Mouse (Mus musculus): Measurements from ENCODE around the gene Tmem256. TPM values are rescaled to one million over a fixed set of nuclear protein-coding genes. Genes with fewer than 3 reads are reported as not detected.

Tmem256 gene
- polyA plus RNA-seq, 1 experiment from 2014 or later: 312 TPM

- Histone ChIP-seq H3K36me3 (ENCODE audit: control insufficient read depth, insufficient read depth, low read length) (no peaks in the 10 kb centered on the region), H3K9me3 (replicated peaks; ENCODE audit: control insufficient read depth, low read length, poor library complexity, severe bottlenecking) (no peaks in the 10 kb centered on the region), H3K27ac (ENCODE audit: low read length) (no peak overlapping the region), H3K9ac (ENCODE audit: low read depth, low read length) (no peak overlapping the region), H3K27me3 (ENCODE audit: control insufficient read depth, insufficient read depth, low read depth, low read length) (no peaks in the 10 kb centered on the region; the same call in 1 of the 2 replicates), H3K4me2 (ENCODE audit: low read length) (no peak overlapping the region), H3K4me1 (ENCODE audit: control insufficient read depth, insufficient read depth, low read length) (peaks cover 6% of the 10 kb centered on the region; the same call in 1 of the 2 replicates), H3K4me3 (ENCODE audit: low read depth, low read length) (no peak overlapping the region)
- WGBS: 82% methylated on average over 7 of the region's 7 CpGs
- no peak for ATAC-seq
Measured at GRCm38 (mm10) chr11:69876186-69876585, 37.9 kb downstream of the Tmem256 start.

GRCm38 (mm10) chr11:69876867-69877266, 38.6 kb downstream of the Tmem256 start:
- ATAC-seq: no peak
- H3K4me1 ChIP-seq (ENCODE audit: control insufficient read depth, insufficient read depth, low read length): peaks cover 12% of the 10 kb centered on the region; the same call in 1 of the 2 replicates
- no peak overlapping the region for H3K27ac ChIP-seq (ENCODE audit: low read length)
- H3K4me2 ChIP-seq (ENCODE audit: low read length): peak overlapping the region; percentile 21; the same call in 1 of the 2 replicates
- H3K27me3 ChIP-seq (ENCODE audit: control insufficient read depth, insufficient read depth, low read depth, low read length): peaks cover 4% of the 10 kb centered on the region
- H3K9ac ChIP-seq (ENCODE audit: low read depth, low read length): no peak overlapping the region
- H3K4me3 ChIP-seq (ENCODE audit: low read depth, low read length): 0 out of 2 replicates have a peak overlapping the region, but pooled peaks have one; percentile 4
- H3K36me3 ChIP-seq (ENCODE audit: control insufficient read depth, insufficient read depth, low read length): no peaks in the 10 kb centered on the region
- 2% methylated on average over 12 of the region's 12 CpGs for WGBS
- no peaks in the 10 kb centered on the region for H3K9me3 ChIP-seq (replicated peaks; ENCODE audit: control insufficient read depth, low read length, poor library complexity, severe bottlenecking)

GRCm38 (mm10) chr11:69877878-69878277, 39.6 kb downstream of the Tmem256 start, which contains the start of gene Tmem95:
Gene Tmem95, minus strand, starts transcription at chr11:69878018.
- WGBS: 91% methylated on average over 11 of the region's 11 CpGs
- Histone ChIP-seq H3K4me2 (ENCODE audit: low read length) (peak within 1 kb of the TSS; percentile 21; the same call in 1 of the 2 replicates), H3K9ac (ENCODE audit: low read depth, low read length) (no peak within 1 kb of the TSS), H3K4me1 (ENCODE audit: control insufficient read depth, insufficient read depth, low read length) (peaks cover 12% of the 10 kb centered on the region; the same call in 1 of the 2 replicates), H3K36me3 (ENCODE audit: control insufficient read depth, insufficient read depth, low read length) (no peaks in the 10 kb centered on the region), H3K27ac (ENCODE audit: low read length) (no peak within 1 kb of the TSS), H3K27me3 (ENCODE audit: control insufficient read depth, insufficient read depth, low read depth, low read length) (peaks cover 4% of the 10 kb centered on the region), H3K9me3 (replicated peaks; ENCODE audit: control insufficient read depth, low read length, poor library complexity, severe bottlenecking) (no peaks in the 10 kb centered on the region), H3K4me3 (ENCODE audit: low read depth, low read length) (0 out of 2 replicates have a peak within 1 kb of the TSS, but pooled peaks have one; percentile 4)
- no peak for ATAC-seq

- ATAC-seq: no peak
- Histone ChIP-seq H3K4me2 (ENCODE audit: low read length) (no peak overlapping the region), H3K27ac (ENCODE audit: low read length) (no peak overlapping the region), H3K4me1 (ENCODE audit: control insufficient read depth, insufficient read depth, low read length) (peaks cover 12% of the 10 kb centered on the region; the same call in 1 of the 2 replicates), H3K36me3 (ENCODE audit: control insufficient read depth, insufficient read depth, low read length) (no peaks in the 10 kb centered on the region), H3K9me3 (replicated peaks; ENCODE audit: control insufficient read depth, low read length, poor library complexity, severe bottlenecking) (no peaks in the 10 kb centered on the region), H3K9ac (ENCODE audit: low read depth, low read length) (no peak overlapping the region), H3K4me3 (ENCODE audit: low read depth, low read length) (no peak overlapping the region), H3K27me3 (ENCODE audit: control insufficient read depth, insufficient read depth, low read depth, low read length) (peaks cover 4% of the 10 kb centered on the region)
- WGBS: 67% methylated on average over 3 of the region's 3 CpGs
Measured at GRCm38 (mm10) chr11:69878399-69878798, 40.1 kb downstream of the Tmem256 start.

GRCm38 (mm10) chr11:69878952-69879351, 40.6 kb downstream of the Tmem256 start:
- Histone ChIP-seq H3K4me2 (ENCODE audit: low read length) (no peak overlapping the region), H3K4me3 (ENCODE audit: low read depth, low read length) (no peak overlapping the region)
- 86% methylated on average over 6 of the region's 6 CpGs for WGBS

GRCm38 (mm10) chr11:69879711-69880110, 41.4 kb downstream of the Tmem256 start:
- no peaks in the 10 kb centered on the region for H3K9me3 ChIP-seq (replicated peaks; ENCODE audit: control insufficient read depth, low read length, poor library complexity, severe bottlenecking)
- WGBS: 64% methylated on average over 15 of the region's 15 CpGs
- peaks cover 4% of the 10 kb centered on the region for H3K27me3 ChIP-seq (ENCODE audit: control insufficient read depth, insufficient read depth, low read depth, low read length)
- peaks cover 12% of the 10 kb centered on the region; the same call in 1 of the 2 replicates for H3K4me1 ChIP-seq (ENCODE audit: control insufficient read depth, insufficient read depth, low read length)
- H3K27ac ChIP-seq (ENCODE audit: low read length): no peak overlapping the region
- peak overlapping the region; percentile 78 for H3K4me2 ChIP-seq (ENCODE audit: low read length)
- no peaks in the 10 kb centered on the region for H3K36me3 ChIP-seq (ENCODE audit: control insufficient read depth, insufficient read depth, low read length)
- H3K9ac ChIP-seq (ENCODE audit: low read depth, low read length): no peak overlapping the region
- no peak overlapping the region for H3K4me3 ChIP-seq (ENCODE audit: low read depth, low read length)
- ATAC-seq: no peak

More at GRCm38 (mm10) chr11:69878952-69879351, 40.6 kb downstream of the Tmem256 start:
- peaks cover 4% of the 10 kb centered on the region for H3K27me3 ChIP-seq (ENCODE audit: control insufficient read depth, insufficient read depth, low read depth, low read length)
- no peak for ATAC-seq
- H3K4me1 ChIP-seq (ENCODE audit: control insufficient read depth, insufficient read depth, low read length): peaks cover 12% of the 10 kb centered on the region; the same call in 1 of the 2 replicates
- no peaks in the 10 kb centered on the region for H3K36me3 ChIP-seq (ENCODE audit: control insufficient read depth, insufficient read depth, low read length)
- H3K27ac ChIP-seq (ENCODE audit: low read length): no peak overlapping the region
- H3K9ac ChIP-seq (ENCODE audit: low read depth, low read length): no peak overlapping the region
- H3K9me3 ChIP-seq (replicated peaks; ENCODE audit: control insufficient read depth, low read length, poor library complexity, severe bottlenecking): no peaks in the 10 kb centered on the region

GRCm38 (mm10) chr11:69880506-69880852, 42.2 kb downstream of the Tmem256 start:
- H3K9ac ChIP-seq (ENCODE audit: low read depth, low read length): peak overlapping the region; percentile 51
- peak overlapping the region; percentile 43; the same call in 1 of the 2 replicates for H3K27ac ChIP-seq (ENCODE audit: low read length)
- H3K27me3 ChIP-seq (ENCODE audit: control insufficient read depth, insufficient read depth, low read depth, low read length): peaks cover 4% of the 10 kb centered on the region
- WGBS: under 1% methylated on average over 18 of the region's 18 CpGs
- no peaks in the 10 kb centered on the region for H3K36me3 ChIP-seq (ENCODE audit: control insufficient read depth, insufficient read depth, low read length)
- peak; percentile 56 for ATAC-seq
- peak overlapping the region; percentile 78 for H3K4me2 ChIP-seq (ENCODE audit: low read length)
- H3K4me1 ChIP-seq (ENCODE audit: control insufficient read depth, insufficient read depth, low read length): peaks cover 12% of the 10 kb centered on the region; the same call in 1 of the 2 replicates
- peak overlapping the region; percentile 46 for H3K4me3 ChIP-seq (ENCODE audit: low read depth, low read length)
- H3K9me3 ChIP-seq (replicated peaks; ENCODE audit: control insufficient read depth, low read length, poor library complexity, severe bottlenecking): no peaks in the 10 kb centered on the region

- H3K27ac ChIP-seq (ENCODE audit: low read length): peak within 1 kb of the TSS; percentile 43
- peaks cover 4% of the 10 kb centered on the region for H3K27me3 ChIP-seq (ENCODE audit: control insufficient read depth, insufficient read depth, low read depth, low read length)
- no peaks in the 10 kb centered on the region for H3K36me3 ChIP-seq (ENCODE audit: control insufficient read depth, insufficient read depth, low read length)
- WGBS: 1% methylated on average over 46 of the region's 46 CpGs
- H3K4me1 ChIP-seq (ENCODE audit: control insufficient read depth, insufficient read depth, low read length): peaks cover 12% of the 10 kb centered on the region; the same call in 1 of the 2 replicates
- H3K9me3 ChIP-seq (replicated peaks; ENCODE audit: control insufficient read depth, low read length, poor library complexity, severe bottlenecking): no peaks in the 10 kb centered on the region
- H3K9ac ChIP-seq (ENCODE audit: low read depth, low read length): peak within 1 kb of the TSS; percentile 51
- H3K4me3 ChIP-seq (ENCODE audit: low read depth, low read length): peak within 1 kb of the TSS; percentile 46
- peak within 1 kb of the TSS; percentile 78 for H3K4me2 ChIP-seq (ENCODE audit: low read length)
- ATAC-seq: peak; percentile 82
Measured at GRCm38 (mm10) chr11:69880853-69881603, 42.7 kb downstream of the Tmem256 start, which contains the start of gene Kctd11. Gene Kctd11, minus strand, starts transcription at chr11:69881406.

All from midbrain, embryonic 16.5 days (tissue).